Mouse (Mus musculus): ENCODE measurements around the gene Nrf1.

Gene Nrf1

DNA sequence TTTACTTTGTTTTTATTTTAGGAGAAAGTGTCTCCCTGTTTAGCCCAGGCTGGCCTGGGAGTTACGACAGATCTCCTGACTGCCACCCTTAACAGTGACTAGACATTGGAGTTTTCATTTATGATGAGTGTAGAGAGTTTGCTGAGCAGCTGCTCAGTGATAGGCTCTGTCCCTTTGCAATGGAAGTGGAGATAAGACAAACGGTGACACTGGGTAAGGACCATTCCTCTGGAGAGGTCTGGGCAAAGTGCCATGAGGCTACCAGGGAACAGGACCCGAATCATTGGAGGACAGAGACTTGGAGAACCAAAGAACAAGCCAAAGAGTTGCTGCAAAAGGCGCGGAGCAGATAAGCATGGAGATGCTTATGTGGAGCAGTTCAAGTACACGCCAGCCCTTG lies 100.0 kb downstream of the Nrf1 start:
- no peak for DNase-seq (ENCODE audit: low spot score)

DNA sequence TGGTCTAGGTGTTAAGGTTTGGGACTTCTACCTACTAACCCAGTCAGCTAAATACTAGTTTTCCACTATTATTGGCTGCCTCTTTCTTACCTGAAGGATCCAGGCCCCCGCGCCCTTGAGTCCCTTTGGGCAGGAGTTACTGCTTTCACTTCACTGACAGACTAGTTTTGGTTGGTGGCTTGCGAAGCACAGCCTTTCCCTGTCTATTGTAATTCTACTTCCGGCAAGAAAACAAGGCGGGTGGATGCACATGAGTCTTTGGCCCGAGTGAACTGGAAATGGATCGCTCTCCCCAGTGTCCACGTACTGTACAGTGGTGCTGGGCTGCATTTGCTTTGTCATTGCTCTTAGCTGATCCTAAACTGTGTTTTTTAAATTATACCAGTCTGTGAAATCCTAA lies 102.7 kb downstream of the Nrf1 start:
- DNase-seq (ENCODE audit: low spot score), result no peak

DNA sequence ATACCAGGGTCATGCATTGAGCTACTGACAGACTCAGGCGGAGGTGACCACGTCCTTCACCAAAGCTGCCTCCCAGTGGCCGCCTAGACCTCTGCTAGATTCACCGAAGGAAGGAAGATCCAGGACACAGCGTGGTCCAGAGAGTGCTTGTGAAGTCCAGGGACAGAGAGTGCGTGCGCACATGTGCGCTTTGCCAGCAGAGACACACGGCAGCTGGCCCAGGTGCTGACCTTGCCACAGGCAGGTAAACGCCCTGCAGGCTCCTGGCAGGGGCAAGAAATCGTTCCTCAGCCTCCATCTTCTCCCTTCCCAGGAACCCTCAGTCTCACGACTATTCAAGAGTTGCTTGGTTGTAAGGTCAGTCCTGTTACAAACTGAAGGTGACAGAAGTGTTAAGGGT lies 104.4 kb downstream of the Nrf1 start:
- DNase-seq (ENCODE audit: low spot score), result no peak

- DNase-seq (ENCODE audit: low spot score), result no peak
These were observed 104.9 kb downstream of the Nrf1 start for GRCm38 (mm10) chr6:30152649-30153048.

GRCm38 (mm10) chr6:30153076-30153475 lies 105.3 kb downstream of the Nrf1 start:
- no peak for DNase-seq (ENCODE audit: low spot score)

- DNase-seq (ENCODE audit: low spot score), result no peak
These were observed 106.1 kb downstream of the Nrf1 start for GRCm38 (mm10) chr6:30153733-30154415.

GRCm38 (mm10) chr6:30159516-30160045 lies 111.8 kb downstream of the Nrf1 start:
- DNase-seq (ENCODE audit: low spot score), result no peak

DNA sequence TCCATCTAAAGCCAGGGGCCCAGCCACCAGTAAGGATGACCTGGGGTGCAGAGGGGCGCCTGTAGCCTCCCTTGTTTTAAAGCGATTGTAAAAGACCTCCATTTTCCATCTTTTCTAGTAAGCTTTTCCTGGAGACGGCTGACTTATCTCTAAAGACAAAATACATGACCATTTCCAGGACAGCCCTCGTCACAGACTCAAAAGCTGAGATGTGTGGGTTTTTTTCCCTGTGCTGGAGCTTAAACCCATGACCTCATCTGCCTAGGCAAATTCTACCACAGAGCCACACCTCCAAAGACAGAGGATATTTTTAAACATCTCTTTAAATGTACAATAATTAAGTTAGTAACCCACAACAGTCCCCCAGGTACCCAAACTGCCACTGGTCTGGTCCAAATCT lies 112.6 kb downstream of the Nrf1 start:
- DNase-seq (ENCODE audit: low spot score), result no peak

- no peak for DNase-seq (ENCODE audit: low spot score)
These were observed 113.8 kb downstream of the Nrf1 start for GRCm38 (mm10) chr6:30161618-30162017.

DNA sequence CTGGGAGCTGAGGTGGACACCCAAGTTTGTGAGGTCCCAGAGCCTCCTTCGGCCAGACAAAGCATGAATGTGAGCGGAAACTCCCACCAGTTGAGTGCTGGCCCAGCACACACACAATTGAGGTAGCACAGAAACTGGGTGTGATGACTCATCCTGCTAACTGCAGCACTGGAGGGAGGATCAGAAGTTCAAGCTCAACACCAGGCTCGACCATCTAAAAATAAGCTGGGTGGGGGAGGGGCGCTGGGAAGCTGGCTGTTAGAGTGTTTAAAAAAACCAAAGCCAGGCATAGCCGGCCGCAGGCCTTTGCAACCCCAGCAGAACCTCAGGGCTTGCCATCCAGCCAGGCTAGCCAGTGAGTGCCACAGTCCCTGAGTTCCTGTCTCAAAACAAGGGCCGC lies 114.3 kb downstream of the Nrf1 start:
- DNase-seq (ENCODE audit: low spot score), result no peak

- DNase-seq (ENCODE audit: low spot score), result no peak
These were observed 118.6 kb downstream of the Nrf1 start for GRCm38 (mm10) chr6:30166349-30166748.

DNA sequence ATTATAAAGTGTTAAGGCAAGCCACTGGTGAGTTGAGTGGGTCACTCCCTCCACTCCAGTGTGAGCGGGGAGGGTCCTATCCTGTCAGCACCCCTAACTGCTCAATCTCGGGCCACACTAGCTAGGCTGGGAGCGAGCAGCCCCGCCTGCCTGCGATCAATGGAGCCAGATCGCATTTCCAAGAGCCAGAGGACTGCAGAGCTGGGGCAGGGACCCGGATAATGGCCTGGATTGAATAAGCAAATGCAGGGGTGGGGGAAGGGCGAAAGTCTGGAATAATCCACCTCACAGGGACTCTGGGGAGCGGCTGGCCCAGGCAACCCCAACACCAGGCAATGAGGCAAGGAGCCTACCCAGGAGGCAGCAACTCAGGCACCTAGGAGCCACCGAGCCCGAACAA lies 119.4 kb downstream of the Nrf1 start:
- no peak for DNase-seq (ENCODE audit: low spot score)

DNA sequence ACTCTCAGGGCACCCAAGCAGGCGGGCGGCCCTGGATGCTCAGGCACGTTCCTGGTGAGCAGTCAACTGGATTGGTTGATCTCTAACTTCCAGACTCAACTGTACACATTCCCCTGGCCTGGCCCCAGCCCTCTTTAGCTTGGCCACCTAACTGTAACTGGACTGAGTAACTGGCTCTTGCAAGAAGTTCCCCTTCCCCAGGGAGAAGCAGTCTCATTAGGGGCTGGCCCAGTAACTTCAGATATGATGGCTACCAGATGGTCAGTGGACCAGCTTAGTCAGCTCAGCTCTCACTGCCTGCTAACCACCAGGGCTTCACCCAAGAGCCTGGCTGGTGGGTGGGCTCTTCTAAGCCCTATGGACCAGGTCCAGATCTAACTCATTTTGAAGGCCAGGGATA lies 120.5 kb downstream of the Nrf1 start:
- no peak for DNase-seq (ENCODE audit: low spot score)

GRCm38 (mm10) chr6:30169148-30169547 lies 121.4 kb downstream of the Nrf1 start:
- DNase-seq (ENCODE audit: low spot score), result no peak

GRCm38 (mm10) chr6:30171226-30171625 lies 123.4 kb downstream of the Nrf1 start:
- no peak for DNase-seq (ENCODE audit: low spot score)

DNA sequence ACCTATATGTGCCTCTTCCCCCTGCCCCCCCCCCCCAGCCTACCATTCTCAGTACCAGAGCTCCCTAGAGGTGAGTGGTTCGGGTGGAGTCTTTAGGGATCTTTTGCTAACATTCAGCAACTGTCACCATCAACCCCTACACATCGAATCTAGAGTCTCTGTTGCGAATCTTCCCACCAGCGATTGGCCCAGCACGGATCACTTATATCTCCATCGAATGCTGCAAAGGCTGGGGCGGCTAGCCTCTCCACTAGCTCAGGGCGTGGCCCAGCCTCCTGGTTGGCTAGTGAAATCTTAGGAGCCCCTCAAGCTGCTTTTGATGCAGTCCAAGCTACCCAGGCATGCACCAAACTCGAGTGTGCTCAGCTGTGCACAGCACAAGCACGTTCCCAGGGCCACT lies 124.2 kb downstream of the Nrf1 start:
- DNase-seq (ENCODE audit: low spot score), result no peak

GRCm38 (mm10) chr6:30172441-30172819 lies 124.6 kb downstream of the Nrf1 start:
- DNase-seq (ENCODE audit: low spot score), result no peak

- DNase-seq (ENCODE audit: low spot score), result peak; percentile 61
These were observed 125.2 kb downstream of the Nrf1 start for GRCm38 (mm10) chr6:30172820-30173550.

DNA sequence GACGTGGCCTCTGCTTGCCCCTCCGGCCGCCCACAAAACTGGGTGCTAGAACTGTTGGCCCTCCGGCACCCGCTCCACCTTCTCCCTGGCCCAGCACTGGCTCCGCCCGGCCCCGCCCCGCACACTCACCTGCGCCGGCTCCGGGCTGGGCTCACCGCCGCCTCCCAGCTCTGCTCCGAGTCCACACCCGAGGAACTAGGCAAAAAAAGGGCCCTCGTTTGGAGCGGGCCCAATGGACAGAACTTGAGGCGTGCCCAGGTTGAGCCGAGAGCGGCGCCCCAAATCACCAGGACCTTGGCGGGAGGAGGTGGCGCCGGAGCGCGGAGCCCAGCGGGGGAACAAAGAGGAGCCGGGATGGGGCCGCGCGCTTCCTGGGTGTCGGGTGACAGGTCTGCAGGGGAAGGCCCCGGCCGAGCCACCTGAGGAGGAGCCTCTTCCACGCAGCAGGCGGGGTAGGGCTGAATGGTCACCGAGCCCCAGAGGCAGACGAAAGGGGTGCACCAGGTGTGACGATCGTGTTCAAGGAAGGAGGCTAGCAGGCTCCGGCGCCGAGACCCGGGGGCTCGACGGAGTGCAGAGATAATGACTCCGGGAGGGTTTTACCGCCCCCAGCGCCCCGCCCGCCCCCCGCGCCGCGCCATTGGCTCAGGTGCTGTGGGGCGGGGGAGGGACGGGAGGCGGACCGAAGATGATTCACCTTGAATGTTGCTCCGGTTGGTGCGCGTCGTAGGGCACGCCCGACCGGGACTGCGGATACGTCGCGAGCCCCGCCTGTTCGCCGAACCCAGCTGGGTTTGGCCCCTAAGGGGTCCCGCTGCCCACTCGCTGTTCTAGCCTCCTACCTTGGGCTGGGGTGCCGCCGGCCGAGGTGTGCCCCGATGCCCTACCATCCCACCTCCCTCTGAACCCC lies 126.0 kb downstream of the Nrf1 start:
- peak; percentile 75 for DNase-seq (ENCODE audit: low spot score)

DNA sequence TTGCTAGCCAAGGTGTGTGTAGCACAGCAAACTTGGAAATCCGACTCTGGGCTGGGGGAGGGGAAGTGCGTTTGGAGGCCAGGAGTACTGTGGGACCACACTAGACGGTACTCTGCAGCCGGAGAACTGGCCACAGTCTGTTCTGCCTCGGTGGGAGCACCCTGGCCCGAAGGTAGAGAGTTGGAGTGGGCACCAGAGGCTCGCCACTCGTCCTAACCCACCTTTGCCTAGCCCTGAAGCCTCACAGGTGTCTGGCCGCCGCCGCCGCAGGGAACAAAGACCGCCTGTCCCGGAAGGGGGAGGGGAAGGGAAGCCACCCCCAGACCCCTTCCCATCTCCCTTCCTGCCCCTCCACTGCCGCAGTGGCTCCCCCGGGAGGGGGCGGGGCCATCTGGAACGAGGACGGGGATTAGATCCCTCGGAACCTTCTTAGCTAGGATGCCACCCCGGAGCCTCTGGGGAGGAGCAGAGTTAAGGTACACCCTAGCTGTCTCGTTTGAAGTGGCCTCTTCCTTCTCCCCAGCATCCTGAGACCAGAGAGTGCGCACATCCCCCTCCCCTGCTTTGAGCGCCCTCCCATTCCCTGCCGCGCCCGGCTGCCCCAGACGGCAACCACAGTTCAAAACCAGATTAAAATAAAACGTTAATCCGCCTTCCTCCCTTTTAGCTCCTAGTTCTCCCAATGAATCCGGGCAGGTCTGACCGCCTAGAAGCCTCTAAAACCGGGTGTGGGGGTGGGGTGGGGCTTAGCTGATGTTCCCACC lies 126.9 kb downstream of the Nrf1 start:
- DNase-seq (ENCODE audit: low spot score), result no peak

- DNase-seq (ENCODE audit: low spot score), result no peak
These were observed 127.6 kb downstream of the Nrf1 start for GRCm38 (mm10) chr6:30175225-30175917.

All from urinary bladder, postnatal 14 days (tissue).